Mouse (Mus musculus) hindbrain, embryonic 15.5 days (tissue): ENCODE measurements at regions not wholly inside any gene's neighbourhood (a gene's known extent, or its start where the extent isn't known, plus 50 kb on each side); places are given as distances from the start of the nearest gene placed in this dataset.

Experiments used
- ATAC-seq: fragments of 200-750 bp; cut with Nextera tagmentation; 2 replicates; pipeline ENCODE4 v1.8.0; 2017; ENCODE audit warnings: low read depth, moderate number of reproducible peaks, moderate TSS enrichment; ENCODE audit not compliant: low FRiP score
- H3K27ac ChIP-seq: fragments of 300-500 bp; sonication (generic); replicated peaks from 2 replicates; pipeline ENCODE4 v1.5.1; 2015; ENCODE audit warnings: mild to moderate bottlenecking, inconsistent platforms
- H3K27me3 ChIP-seq: fragments of 300-500 bp; sonication (generic); 2 replicates; pipeline ENCODE4 v1.6.1; 2015; ENCODE audit warnings: control low read depth, inconsistent platforms
- H3K36me3 ChIP-seq: fragments of 300-500 bp; sonication (generic); 2 replicates; pipeline ENCODE4 v1.6.1; 2015; ENCODE audit warnings: control low read depth, inconsistent platforms
- H3K4me1 ChIP-seq: fragments of 300-500 bp; sonication (generic); replicated peaks from 2 replicates; pipeline ENCODE4 v1.6.1; 2015; ENCODE audit warnings: control low read depth, inconsistent platforms
- H3K4me2 ChIP-seq: fragments of 300-500 bp; sonication (generic); 2 replicates; pipeline ENCODE4 v1.6.1; 2015; ENCODE audit warnings: moderate library complexity, mild to moderate bottlenecking, inconsistent platforms
- H3K4me3 ChIP-seq: fragments of 300-500 bp; sonication (generic); 2 replicates; pipeline ENCODE4 v1.5.1; 2015; ENCODE audit warnings: mild to moderate bottlenecking, inconsistent platforms
- H3K9ac ChIP-seq: fragments of 300-500 bp; sonication (generic); 2 replicates; pipeline ENCODE4 v1.6.1; 2015; ENCODE audit warnings: inconsistent platforms
- H3K9me3 ChIP-seq: fragments of 300-500 bp; sonication (generic); 2 replicates; pipeline ENCODE4 v1.6.1; 2016; ENCODE audit warnings: control low read depth, inconsistent platforms
- WGBS: fragments of 180-500 bp; shearing (Covaris S2); methylation state at CpG from one replicate; pipeline ENCODE4 v1.1.7; 2015; 5-methylcytosine and 5-hydroxymethylcytosine counted together

- Histone ChIP-seq H3K4me1 (peaks cover 10% of the 10 kb centered on the region), H3K9ac (no peak overlapping the region), H3K27ac (no peak overlapping the region), H3K36me3 (no peaks in the 10 kb centered on the region), H3K4me3 (no peak overlapping the region), H3K4me2 (peak overlapping the region; percentile 37), H3K27me3 (no peaks in the 10 kb centered on the region), H3K9me3 (no peaks in the 10 kb centered on the region)
- no peak for ATAC-seq
- WGBS: 37% methylated on average over 11 of the region's 11 CpGs
Measured at GRCm38 (mm10) chr13:71068757-71069201, 227.2 kb upstream of the Adamts16 start.

GRCm38 (mm10) chr13:71068011-71068410, 226.4 kb upstream of the Adamts16 start:
- Histone ChIP-seq H3K36me3 (no peaks in the 10 kb centered on the region), H3K27ac (no peak overlapping the region), H3K4me2 (0 out of 2 replicates have a peak overlapping the region, but pooled peaks have one; percentile 37), H3K27me3 (no peaks in the 10 kb centered on the region), H3K4me1 (peaks cover 10% of the 10 kb centered on the region), H3K9me3 (no peaks in the 10 kb centered on the region), H3K4me3 (no peak overlapping the region), H3K9ac (no peak overlapping the region)
- no peak for ATAC-seq
- WGBS: 54% methylated on average over 4 of the region's 4 CpGs

GRCm38 (mm10) chr13:71065568-71065967, 224.0 kb upstream of the Adamts16 start:
- Histone ChIP-seq H3K4me2 (no peak overlapping the region), H3K9me3 (no peaks in the 10 kb centered on the region), H3K4me1 (peaks cover 10% of the 10 kb centered on the region), H3K27me3 (no peaks in the 10 kb centered on the region), H3K36me3 (no peaks in the 10 kb centered on the region), H3K9ac (no peak overlapping the region), H3K27ac (no peak overlapping the region), H3K4me3 (no peak overlapping the region)
- WGBS: 91% methylated on average over 1 of the region's 1 CpGs
- ATAC-seq: no peak

GRCm38 (mm10) chr13:71064590-71065307, 223.1 kb upstream of the Adamts16 start:
- Histone ChIP-seq H3K27ac (0 out of 2 replicates have a peak overlapping the region, but pooled peaks have one; percentile 8), H3K4me1 (peaks cover 10% of the 10 kb centered on the region), H3K4me2 (no peak overlapping the region), H3K27me3 (no peaks in the 10 kb centered on the region), H3K9ac (no peak overlapping the region), H3K36me3 (no peaks in the 10 kb centered on the region), H3K9me3 (no peaks in the 10 kb centered on the region), H3K4me3 (no peak overlapping the region)
- ATAC-seq: 0 out of 2 replicates have a peak, but pooled peaks have one; percentile 43
- 59% methylated on average over 8 of the region's 8 CpGs for WGBS

GRCm38 (mm10) chr13:71053361-71054264, 212.0 kb upstream of the Adamts16 start:
- Histone ChIP-seq H3K36me3 (no peaks in the 10 kb centered on the region), H3K9me3 (no peaks in the 10 kb centered on the region), H3K27me3 (peaks cover 3% of the 10 kb centered on the region; the same call in 1 of the 2 replicates), H3K27ac (no peak overlapping the region), H3K4me1 (peaks cover 13% of the 10 kb centered on the region), H3K4me3 (no peak overlapping the region), H3K9ac (no peak overlapping the region), H3K4me2 (peak overlapping the region; percentile 12; the same call in 1 of the 2 replicates)
- ATAC-seq: peak; percentile 56; the same call in 1 of the 2 replicates
- 59% methylated on average over 21 of the region's 21 CpGs for WGBS

DNA sequence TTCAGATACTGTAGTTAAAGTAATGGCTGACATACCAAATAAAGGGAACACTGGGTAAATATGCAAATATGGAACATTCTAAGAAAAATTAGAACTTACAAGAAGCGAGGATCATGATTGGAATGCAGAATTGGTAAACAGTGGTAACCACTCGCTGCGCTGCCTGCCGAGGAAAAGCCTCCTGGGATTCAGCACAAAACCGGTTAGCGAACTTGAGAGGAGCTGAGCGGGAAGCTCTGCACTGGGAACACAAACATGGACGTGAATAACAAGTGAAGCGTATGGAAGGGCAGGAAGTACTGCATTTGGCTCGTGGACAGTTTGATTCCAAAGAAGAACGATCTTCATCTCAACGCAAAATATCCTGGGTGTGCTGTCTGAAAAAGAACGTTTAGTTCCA, 209.0 kb upstream of the Adamts16 start:
- H3K27ac ChIP-seq: no peak overlapping the region
- no peak for ATAC-seq
- H3K9me3 ChIP-seq: no peaks in the 10 kb centered on the region
- WGBS: 33% methylated on average over 13 of the region's 13 CpGs
- peak overlapping the region; percentile 34 for H3K4me2 ChIP-seq
- peak overlapping the region; percentile 9; the same call in 1 of the 2 replicates for H3K4me3 ChIP-seq
- peaks cover 13% of the 10 kb centered on the region for H3K4me1 ChIP-seq
- H3K36me3 ChIP-seq: no peaks in the 10 kb centered on the region
- H3K27me3 ChIP-seq: peaks cover 3% of the 10 kb centered on the region; the same call in 1 of the 2 replicates
- no peak overlapping the region for H3K9ac ChIP-seq

DNA sequence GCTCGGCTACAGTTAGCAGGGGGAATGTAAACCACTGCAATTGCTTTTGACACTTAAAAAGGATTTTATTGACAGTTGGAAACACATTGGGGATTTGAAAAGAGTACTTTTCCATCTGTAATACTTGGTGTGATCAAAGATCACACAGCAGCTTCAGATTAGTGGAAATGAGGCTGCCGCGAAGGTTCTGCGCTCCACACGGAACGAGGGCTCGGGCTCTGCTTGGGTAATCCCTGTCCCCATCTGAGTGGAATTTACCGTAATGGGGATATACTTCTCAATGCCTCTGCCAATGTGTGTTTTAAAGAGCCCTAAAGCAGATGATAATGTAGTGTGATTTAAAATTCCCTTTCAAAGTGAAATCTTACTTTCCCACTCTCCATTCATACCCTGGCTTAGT, 194.4 kb upstream of the Adamts16 start:
- Histone ChIP-seq H3K27ac (no peak overlapping the region), H3K4me3 (no peak overlapping the region), H3K4me2 (no peak overlapping the region), H3K27me3 (no peaks in the 10 kb centered on the region), H3K9ac (no peak overlapping the region), H3K36me3 (no peaks in the 10 kb centered on the region), H3K4me1 (0 out of 2 replicates have a peak, but pooled peaks cover 5% of the 10 kb centered on the region), H3K9me3 (no peaks in the 10 kb centered on the region)
- ATAC-seq: no peak
- 73% methylated on average over 8 of the region's 8 CpGs for WGBS

- 43% methylated on average over 13 of the region's 13 CpGs for whole genome bisulfite sequencing
- H3K4me2 ChIP-seq: no peak overlapping the region
- H3K4me3 ChIP-seq: no peak overlapping the region
- no peaks in the 10 kb centered on the region for H3K9me3 ChIP-seq
- H3K36me3 ChIP-seq: no peaks in the 10 kb centered on the region
- no peaks in the 10 kb centered on the region for H3K27me3 ChIP-seq
- ATAC-seq: no peak
- H3K27ac ChIP-seq: no peak overlapping the region
- no peak overlapping the region for H3K9ac ChIP-seq
- H3K4me1 ChIP-seq: 0 out of 2 replicates have a peak, but pooled peaks cover 5% of the 10 kb centered on the region
Measured at GRCm38 (mm10) chr13:71034926-71035687, 193.5 kb upstream of the Adamts16 start.

- no peak overlapping the region for H3K4me3 ChIP-seq
- 15% methylated on average over 3 of the region's 3 CpGs for WGBS
- no peaks in the 10 kb centered on the region for H3K36me3 ChIP-seq
- H3K9me3 ChIP-seq: no peaks in the 10 kb centered on the region
- H3K4me1 ChIP-seq: no peaks in the 10 kb centered on the region
- no peak overlapping the region for H3K4me2 ChIP-seq
- no peak overlapping the region for H3K27ac ChIP-seq
- no peak for ATAC-seq
- H3K9ac ChIP-seq: no peak overlapping the region
- H3K27me3 ChIP-seq: peaks cover 6% of the 10 kb centered on the region; the same call in 1 of the 2 replicates
Measured at GRCm38 (mm10) chr13:71008216-71008615, 166.6 kb upstream of the Adamts16 start.

DNA sequence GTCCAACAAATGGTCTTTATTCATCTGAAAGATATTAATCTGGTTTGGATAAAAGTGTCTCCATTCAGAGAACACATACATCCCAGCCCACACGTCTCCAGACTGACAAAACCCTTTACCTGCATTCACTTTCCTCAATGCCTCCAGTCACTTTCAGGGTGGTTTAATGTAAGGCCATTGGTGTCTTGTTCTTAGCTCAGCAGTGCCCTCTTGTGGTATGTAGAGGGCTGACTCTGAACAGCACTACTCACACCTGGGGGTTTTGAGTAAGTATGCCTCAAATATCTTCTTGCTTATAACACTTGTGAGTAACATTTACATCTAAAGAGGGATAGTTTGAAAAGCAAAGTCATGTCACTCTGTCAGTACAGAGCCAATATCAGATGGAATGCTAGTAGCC, 164.5 kb upstream of the Adamts16 start:
- H3K36me3 ChIP-seq: no peaks in the 10 kb centered on the region
- H3K9ac ChIP-seq: no peak overlapping the region
- H3K27ac ChIP-seq: no peak overlapping the region
- ATAC-seq: peak; percentile 59; the same call in 1 of the 2 replicates
- no peaks in the 10 kb centered on the region for H3K4me1 ChIP-seq
- H3K4me2 ChIP-seq: no peak overlapping the region
- no peaks in the 10 kb centered on the region for H3K9me3 ChIP-seq
- 7% methylated on average over 1 of the region's 1 CpGs for WGBS
- no peak overlapping the region for H3K4me3 ChIP-seq
- peaks cover 6% of the 10 kb centered on the region; the same call in 1 of the 2 replicates for H3K27me3 ChIP-seq

DNA sequence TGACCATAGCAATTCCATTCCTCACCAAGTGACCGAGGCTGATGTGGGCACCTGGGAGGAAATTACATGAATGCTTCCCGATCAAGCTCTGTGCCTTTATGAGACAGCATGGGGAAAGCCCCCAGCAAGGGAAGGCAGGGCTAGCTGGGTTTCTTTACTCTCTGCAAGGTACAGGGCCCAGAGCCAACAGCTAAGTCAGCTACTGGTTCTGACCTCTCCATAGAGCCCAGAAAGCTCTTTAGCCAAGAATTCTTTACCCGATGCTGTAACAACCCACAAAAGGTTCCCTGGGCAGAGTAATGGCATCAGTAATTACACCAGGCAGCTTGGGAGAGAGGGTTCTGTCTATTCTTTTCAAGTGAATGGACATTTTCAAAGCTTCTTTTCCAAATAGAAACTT, 161.9 kb upstream of the Adamts16 start:
- H3K4me1 ChIP-seq: no peaks in the 10 kb centered on the region
- H3K4me2 ChIP-seq: no peak overlapping the region
- H3K4me3 ChIP-seq: no peak overlapping the region
- peak; percentile 46; the same call in 1 of the 2 replicates for ATAC-seq
- H3K27ac ChIP-seq: no peak overlapping the region
- 47% methylated on average over 3 of the region's 3 CpGs for WGBS
- H3K9me3 ChIP-seq: no peaks in the 10 kb centered on the region
- H3K9ac ChIP-seq: no peak overlapping the region
- peaks cover 6% of the 10 kb centered on the region; the same call in 1 of the 2 replicates for H3K27me3 ChIP-seq
- H3K36me3 ChIP-seq: no peaks in the 10 kb centered on the region
